13 mouse cellular contexts compared by ENCODE assay signal in genomic region chr14:25574047-25574870, GRCm38 (mm10).
DNase-seq lines count a peak whose midpoint lies in the region; ATAC-seq lines count a peak whose summit lies in the region.
"Had no signal": no experiment of that assay in that cellular context is flagged by ENCODE, and none has a peak within 500 bp of the region (broad histone marks: within the 10 kb centered on the region; RNA-seq: fewer than 3 reads in every experiment).

No protein-coding gene starts in this region.

- H3K9ac ChIP-seq in kidney, embryonic 16.5 days (replicated peaks; ENCODE audit: low read length), result no peak overlapping the region
- H3K9ac ChIP-seq in forebrain, embryonic 12.5 days, result no peak overlapping the region
- H3K9ac ChIP-seq in liver, embryonic 12.5 days, result no peak overlapping the region
- H3K9ac ChIP-seq in stomach, embryonic 14.5 days (replicated peaks; ENCODE audit: low read depth, low read length), result no peak overlapping the region

- H3K27me3 ChIP-seq in kidney, embryonic 16.5 days (ENCODE audit: insufficient read depth, low read length), result no peaks in the 10 kb centered on the region
- no peaks in the 10 kb centered on the region for H3K27me3 ChIP-seq in forebrain, embryonic 12.5 days
- no peaks in the 10 kb centered on the region for H3K27me3 ChIP-seq in liver, embryonic 12.5 days (replicated peaks)
- no peaks in the 10 kb centered on the region for H3K27me3 ChIP-seq in stomach, embryonic 14.5 days (ENCODE audit: control insufficient read depth, insufficient read depth, low read length)
- H3K27me3 ChIP-seq: megakaryocyte, embryonic 14.5 days had no signal

- 38% methylated on average over 16 of the region's 16 CpGs for WGBS in kidney, embryonic 16.5 days
- 46% methylated on average over 16 of the region's 16 CpGs for WGBS in forebrain, embryonic 12.5 days
- 62% methylated on average over 16 of the region's 16 CpGs for WGBS in liver, embryonic 12.5 days (ENCODE audit: insufficient replicate concordance)
- 36% methylated on average over 16 of the region's 16 CpGs for WGBS in stomach, embryonic 14.5 days

- H3K4me3 ChIP-seq in kidney, embryonic 16.5 days (ENCODE audit: low read length), result no peak overlapping the region
- no peak overlapping the region for H3K4me3 ChIP-seq in forebrain, embryonic 12.5 days (replicated peaks)
- no peak overlapping the region for H3K4me3 ChIP-seq in liver, embryonic 12.5 days
- no peak overlapping the region for H3K4me3 ChIP-seq in stomach, embryonic 14.5 days (ENCODE audit: low read depth, low read length)
- H3K4me3 ChIP-seq: megakaryocyte, embryonic 14.5 days had no signal

- ATAC-seq in kidney, embryonic 16.5 days (ENCODE audit: low FRiP score, low TSS enrichment), result peak; percentile 47; the same call in 1 of the 2 replicates
- ATAC-seq in forebrain, embryonic 12.5 days (ENCODE audit: low FRiP score), result no peak
- ATAC-seq in liver, embryonic 12.5 days, result peak; percentile 60
- 0 out of 2 replicates have a peak, but pooled peaks have one; percentile 54 for ATAC-seq in stomach, embryonic 14.5 days (ENCODE audit: insufficient number of reproducible peaks, insufficient read depth, low FRiP score, low read depth)

- no peak for DNase-seq in kidney, postnatal 36 days
- DNase-seq in adrenal gland, adult (ENCODE audit: inconsistent age in 2 of 2, low spot score in 1 of 2), result no peak
- DNase-seq in cerebellum, adult 11-12 months, result no peak
- no peak for DNase-seq in adrenal gland, postnatal 4 days (ENCODE audit: low spot score in 2 of 2)
- DNase-seq: cerebellum, adult 9-10 months; gastrocnemius, postnatal 36 days; kidney, postnatal 4 days had no signal

- peaks cover 56% of the 10 kb centered on the region for H3K36me3 ChIP-seq in kidney, embryonic 16.5 days (ENCODE audit: insufficient read depth, low read length)
- H3K36me3 ChIP-seq in forebrain, embryonic 12.5 days (replicated peaks), result peaks cover 61% of the 10 kb centered on the region
- H3K36me3 ChIP-seq in liver, embryonic 12.5 days, result peaks cover 73% of the 10 kb centered on the region
- H3K36me3 ChIP-seq in stomach, embryonic 14.5 days (ENCODE audit: control insufficient read depth, insufficient read depth, low read length), result peaks cover 44% of the 10 kb centered on the region
- H3K36me3 ChIP-seq: G1E had no signal

- H3K4me1 ChIP-seq in kidney, embryonic 16.5 days (ENCODE audit: insufficient read depth, low read length), result peaks cover 17% of the 10 kb centered on the region; the same call in 1 of the 2 replicates
- H3K4me1 ChIP-seq in forebrain, embryonic 12.5 days, result peaks cover 52% of the 10 kb centered on the region
- peaks cover 48% of the 10 kb centered on the region for H3K4me1 ChIP-seq in liver, embryonic 12.5 days
- H3K4me1 ChIP-seq in stomach, embryonic 14.5 days (ENCODE audit: control insufficient read depth, insufficient read depth, low read length), result peaks cover 9% of the 10 kb centered on the region; the same call in 1 of the 2 replicates

- no peak overlapping the region for H3K4me2 ChIP-seq in kidney, embryonic 16.5 days (replicated peaks; ENCODE audit: low read depth, low read length)
- H3K4me2 ChIP-seq in forebrain, embryonic 12.5 days, result no peak overlapping the region
- H3K4me2 ChIP-seq in liver, embryonic 12.5 days, result no peak overlapping the region
- no peak overlapping the region for H3K4me2 ChIP-seq in stomach, embryonic 14.5 days (replicated peaks; ENCODE audit: low read depth, low read length)

- no peak overlapping the region for H3K27ac ChIP-seq in kidney, embryonic 16.5 days (ENCODE audit: low read length)
- peak overlapping the region; percentile 43; the same call in 1 of the 2 replicates for H3K27ac ChIP-seq in forebrain, embryonic 12.5 days
- H3K27ac ChIP-seq in liver, embryonic 12.5 days, result no peak overlapping the region
- H3K27ac ChIP-seq in stomach, embryonic 14.5 days (ENCODE audit: low read length), result no peak overlapping the region

- no peaks in the 10 kb centered on the region for H3K9me3 ChIP-seq in kidney, embryonic 16.5 days (ENCODE audit: low read length)
- no peaks in the 10 kb centered on the region for H3K9me3 ChIP-seq in forebrain, embryonic 12.5 days
- no peaks in the 10 kb centered on the region for H3K9me3 ChIP-seq in liver, embryonic 12.5 days (replicated peaks)
- H3K9me3 ChIP-seq in stomach, embryonic 14.5 days (ENCODE audit: control insufficient read depth, low read depth, low read length), result no peaks in the 10 kb centered on the region
- H3K9me3 ChIP-seq: megakaryocyte, embryonic 14.5 days had no signal
